Mouse (Mus musculus): ENCODE measurements at regions not wholly inside any gene's neighbourhood (a gene's known extent, or its start where the extent isn't known, plus 50 kb on each side); places are given as distances from the start of the nearest gene placed in this dataset.

GRCm38 (mm10) chr8:89563544-89563943 lies 519.6 kb upstream of the Sall1 start:
- no peak for TF ChIP-seq MAX (IDR thresholded peaks at IDR 0.05; ENCODE audit: low read length)
- TF ChIP-seq CTCF (conservative IDR thresholded peaks at IDR 0.05 in 1 of 2, IDR thresholded peaks at IDR 0.05 in 1 of 2; ENCODE audit: low read depth in 2 of 2, low read length in 2 of 2) = no peak
- no peak for TF ChIP-seq MXI1 (IDR thresholded peaks at IDR 0.05; ENCODE audit: low read depth, low read length)
- TF ChIP-seq USF2 (conservative IDR thresholded peaks at IDR 0.05; ENCODE audit: low read depth, low read length) = no peak
- no peak for TF ChIP-seq MYC (IDR thresholded peaks at IDR 0.05; ENCODE audit: low read depth, low read length)
- Histone ChIP-seq H3K36me3 (replicated peaks in 1 of 2; ENCODE audit: control insufficient read depth in 1 of 2, insufficient read depth in 1 of 2, low read length in 1 of 2) (no peaks in the 10 kb centered on the region), H3K27me3 (replicated peaks) (no peaks in the 10 kb centered on the region), H3K27ac (ENCODE audit: insufficient read depth, low read depth) (no peak overlapping the region), H3K4me1 (ENCODE audit: control insufficient read depth in 1 of 2, insufficient read depth in 2 of 2) (no peaks in the 10 kb centered on the region), H3K9ac (ENCODE audit: insufficient read depth, low read depth) (no peak overlapping the region), H3K4me3 (replicated peaks in 1 of 3; ENCODE audit: low read depth in 2 of 3, low read length in 2 of 3, poor library complexity in 1 of 3) (no peak overlapping the region), H3K79me2 (replicated peaks; ENCODE audit: control insufficient read depth, extremely low read depth, insufficient read depth, poor library complexity, severe bottlenecking) (no peaks in the 10 kb centered on the region), H3K9me3 (replicated peaks; ENCODE audit: low read length) (peaks cover 20% of the 10 kb centered on the region), H3K4me2 (ENCODE audit: insufficient read depth, low read depth, poor library complexity, severe bottlenecking) (no peak overlapping the region)
- dilution Hi-C loops (cut with MboI; ENCODE audit: extremely low pct_ligation_motif_present, extremely low pct_unique_long_range_greater_than_20kb, low sequenced_read_pairs) = no loop called here
- no peak for DNase-seq (ENCODE audit: extremely low read depth)
- in situ Hi-C loops (cut with MboI; ENCODE audit: low pct_ligation_motif_present, low pct_unique_long_range_greater_than_20kb, low sequenced_read_pairs) = no loop called here

GRCm38 (mm10) chr8:89562597-89562996 lies 518.6 kb upstream of the Sall1 start:
- in situ Hi-C loops (cut with MboI; ENCODE audit: low pct_ligation_motif_present, low pct_unique_long_range_greater_than_20kb, low sequenced_read_pairs) (no loop called here), dilution Hi-C loops (cut with MboI; ENCODE audit: extremely low pct_ligation_motif_present, extremely low pct_unique_long_range_greater_than_20kb, low sequenced_read_pairs) (no loop called here)
- TF ChIP-seq TBP (conservative IDR thresholded peaks at IDR 0.05; ENCODE audit: low read depth, low read length) (no peak), JUN (IDR thresholded peaks at IDR 0.05; ENCODE audit: insufficient read depth, low read depth, low read length) (no peak), SMC3 (IDR thresholded peaks at IDR 0.05; ENCODE audit: low read depth, low read length) (no peak), GABPA (IDR thresholded peaks at IDR 0.05; ENCODE audit: insufficient replicate concordance, low read depth, low read length) (no peak), JUND (conservative IDR thresholded peaks at IDR 0.05; ENCODE audit: low read depth, low read length) (no peak), MEF2A (IDR thresholded peaks at IDR 0.05; ENCODE audit: borderline replicate concordance, low read depth, low read length) (no peak), ZC3H11A (IDR thresholded peaks at IDR 0.05; ENCODE audit: low read depth, low read length) (no peak), RAD21 (IDR thresholded peaks at IDR 0.05; ENCODE audit: low read depth, low read length) (no peak), RCOR1 (conservative IDR thresholded peaks at IDR 0.05; ENCODE audit: low read depth, low read length) (no peak), SIN3A (IDR thresholded peaks at IDR 0.05; ENCODE audit: low read length) (no peak), CHD2 (IDR thresholded peaks at IDR 0.05; ENCODE audit: low read length) (no peak), BHLHE40 (IDR thresholded peaks at IDR 0.05; ENCODE audit: low read depth, low read length) (no peak), ZMIZ1 (IDR thresholded peaks at IDR 0.05; ENCODE audit: low read depth, low read length) (no peak), NRF1 (IDR thresholded peaks at IDR 0.05; ENCODE audit: low read depth, low read length) (no peak), MYC (IDR thresholded peaks at IDR 0.05; ENCODE audit: low read depth, low read length) (no peak), MXI1 (IDR thresholded peaks at IDR 0.05; ENCODE audit: low read depth, low read length) (no peak), E2F4 (IDR thresholded peaks at IDR 0.05; ENCODE audit: insufficient replicate concordance, low read depth, low read length) (no peak)
- no peaks in the 10 kb centered on the region for H3K27me3 ChIP-seq (replicated peaks)
- no peaks in the 10 kb centered on the region for H3K79me2 ChIP-seq (replicated peaks; ENCODE audit: control insufficient read depth, extremely low read depth, insufficient read depth, poor library complexity, severe bottlenecking)
- no peak overlapping the region for H3K27ac ChIP-seq (ENCODE audit: insufficient read depth, low read depth)
- H3K4me3 ChIP-seq (replicated peaks in 1 of 3; ENCODE audit: low read depth in 2 of 3, low read length in 2 of 3, poor library complexity in 1 of 3) = no peak overlapping the region
- H3K9me3 ChIP-seq (replicated peaks; ENCODE audit: low read length) = peaks cover 23% of the 10 kb centered on the region
- DNase-seq (ENCODE audit: extremely low read depth) = no peak
- H3K4me2 ChIP-seq (ENCODE audit: insufficient read depth, low read depth, poor library complexity, severe bottlenecking) = no peak overlapping the region
- no peak overlapping the region for H3K9ac ChIP-seq (ENCODE audit: insufficient read depth, low read depth)
- no peaks in the 10 kb centered on the region for H3K36me3 ChIP-seq (replicated peaks in 1 of 2; ENCODE audit: control insufficient read depth in 1 of 2, insufficient read depth in 1 of 2, low read length in 1 of 2)
- H3K4me1 ChIP-seq (ENCODE audit: control insufficient read depth in 1 of 2, insufficient read depth in 2 of 2) = no peaks in the 10 kb centered on the region
